ENCODE assay signal across 10 mouse cellular contexts in genomic region chr17:5804370-5805150, GRCm38 (mm10). TPM values are rescaled to one million over a fixed set of nuclear protein-coding genes. Genes with fewer than 3 reads are reported as not detected.
A peak's percentile ranks its signal among the peaks of the same experiment; 100 is the strongest.
DNase-seq lines count a peak whose midpoint lies in the region; ATAC-seq lines count a peak whose summit lies in the region.
"Had no signal": no experiment of that assay in that cellular context is flagged by ENCODE, and none has a peak within 500 bp of the region (broad histone marks: within the 10 kb centered on the region; RNA-seq: fewer than 3 reads in every experiment).

No protein-coding gene starts in this region.

- H3K4me2 ChIP-seq in limb, embryonic 15.5 days: 0 out of 2 replicates have a peak overlapping the region, but pooled peaks have one; percentile 6
- H3K4me2 ChIP-seq: liver, embryonic 11.5 days had no signal

- no peaks in the 10 kb centered on the region for H3K36me3 ChIP-seq in limb, embryonic 15.5 days

- H3K4me1 ChIP-seq in limb, embryonic 15.5 days: peaks cover 32% of the 10 kb centered on the region

- 30% methylated on average over 12 of the region's 12 CpGs for WGBS in limb, embryonic 15.5 days

- peak; percentile 37 to 42 for DNase-seq in heart, adult 18-20 months
- DNase-seq in heart, postnatal 36 days: no peak
- DNase-seq in thymus, postnatal 0 days (ENCODE audit: low spot score): peak; percentile 50
- no peak for DNase-seq in thymus, postnatal 10 days (ENCODE audit: low spot score in 2 of 2)
- no peak for DNase-seq in adrenal gland, postnatal 36 days
- no peak for DNase-seq in ovary, postnatal 36 days (ENCODE audit: low spot score)
- DNase-seq in kidney, adult 18-20 months: no peak

- H3K9me3 ChIP-seq in limb, embryonic 15.5 days: no peaks in the 10 kb centered on the region

- peak; percentile 66; the same call in 1 of the 2 replicates for ATAC-seq in limb, embryonic 15.5 days (ENCODE audit: insufficient number of reproducible peaks, low FRiP score, low TSS enrichment, low read depth)

- intact Hi-C loops in heart, postnatal 36 days (cut with DNase I): no loop called here

- H3K27me3 ChIP-seq in limb, embryonic 15.5 days: no peaks in the 10 kb centered on the region

- H3K4me3 ChIP-seq in limb, embryonic 15.5 days: no peak overlapping the region

- no peak overlapping the region for H3K9ac ChIP-seq in limb, embryonic 15.5 days

- H3K27ac ChIP-seq in limb, embryonic 15.5 days: peak overlapping the region; percentile 91
- H3K27ac ChIP-seq: kidney, postnatal 0 days had no signal

RNA-seq across cellular contexts. Expression of gene Snx9, which starts 36.6 kb away (rescaled TPM):
- 10 to 100 TPM; 31.0 to 32.9 TPM for total RNA-seq in heart, adult 18-20 months (2021)
- 10 to 100 TPM; 31.0 to 32.6 TPM for total RNA-seq in heart, postnatal 36 days (2021)
- polyA plus RNA-seq in thymus, postnatal 0 days (2015; fragmentation: Nextera tagmentation; extraction: Ambion mirVana): 15.4 and 15.9 TPM in 2 replicates
- polyA plus RNA-seq in limb, embryonic 15.5 days (2015; fragmentation: Nextera tagmentation; extraction: Ambion mirVana): 33.7 and 34.9 TPM in 2 replicates
- total RNA-seq in adrenal gland, postnatal 36 days (2021): 10 to 100 TPM; 49.7 to 57.2 TPM

Comparison
In these comparisons a context has a peak if more than half of its experiments do, and no peak if none do; other contexts are left out.
1. DNase-seq: peak in heart, adult 18-20 months (2 of 2) and thymus, postnatal 0 days (single experiment); none in heart, postnatal 36 days (0 of 2), thymus, postnatal 10 days (0 of 2), adrenal gland, postnatal 36 days (0 of 2), ovary, postnatal 36 days (single experiment) and kidney, adult 18-20 months (single experiment).